Mouse (Mus musculus): ENCODE data around the gene Pkp4. TPM values are rescaled to one million over a fixed set of nuclear protein-coding genes. Genes with fewer than 3 reads are reported as not detected.

Gene Pkp4
- polyA plus RNA-seq, 1 experiment from 2014 or later = 17.7 TPM

GRCm38 (mm10) chr2:59217931-59218330 is 57.3 kb downstream of the Pkp4 start:
- Histone ChIP-seq H3K4me1 (replicated peaks; ENCODE audit: control insufficient read depth, insufficient read depth, low read length) (no peaks in the 10 kb centered on the region; the same call in 1 of the 2 replicates), H3K9me3 (ENCODE audit: control insufficient read depth, low read length) (no peaks in the 10 kb centered on the region), H3K27ac (ENCODE audit: low read depth, low read length) (no peak overlapping the region), H3K9ac (ENCODE audit: low read depth, low read length) (no peak overlapping the region), H3K4me2 (no peak overlapping the region), H3K4me3 (ENCODE audit: low read depth, low read length) (no peak overlapping the region), H3K36me3 (ENCODE audit: control insufficient read depth, insufficient read depth, low read length) (no peaks in the 10 kb centered on the region), H3K27me3 (replicated peaks; ENCODE audit: control insufficient read depth, insufficient read depth, low read length) (no peaks in the 10 kb centered on the region)
- ATAC-seq (replicated peaks; ENCODE audit: low FRiP score) (no peak), DNase-seq (ENCODE audit: low spot score) (no peak)
- WGBS = 84% methylated on average over 6 of the region's 6 CpGs

- DNase-seq (ENCODE audit: low spot score) (no peak), ATAC-seq (replicated peaks; ENCODE audit: low FRiP score) (no peak)
- no peaks in the 10 kb centered on the region for H3K9me3 ChIP-seq (ENCODE audit: control insufficient read depth, low read length)
- H3K4me2 ChIP-seq = no peak overlapping the region
- no peaks in the 10 kb centered on the region for H3K27me3 ChIP-seq (replicated peaks; ENCODE audit: control insufficient read depth, insufficient read depth, low read length)
- H3K27ac ChIP-seq (ENCODE audit: low read depth, low read length) = no peak overlapping the region
- no peaks in the 10 kb centered on the region; the same call in 1 of the 2 replicates for H3K4me1 ChIP-seq (replicated peaks; ENCODE audit: control insufficient read depth, insufficient read depth, low read length)
- no peak overlapping the region for H3K9ac ChIP-seq (ENCODE audit: low read depth, low read length)
- 73% methylated on average over 9 of the region's 9 CpGs for WGBS
- H3K36me3 ChIP-seq (ENCODE audit: control insufficient read depth, insufficient read depth, low read length) = no peaks in the 10 kb centered on the region
- H3K4me3 ChIP-seq (ENCODE audit: low read depth, low read length) = no peak overlapping the region
Observed at GRCm38 (mm10) chr2:59219997-59220789, 59.5 kb downstream of the Pkp4 start.

GRCm38 (mm10) chr2:59226383-59226782 is 65.7 kb downstream of the Pkp4 start:
- no peak for ATAC-seq (replicated peaks; ENCODE audit: low FRiP score)
- no peak overlapping the region for H3K4me2 ChIP-seq

GRCm38 (mm10) chr2:59227011-59227410 is 66.4 kb downstream of the Pkp4 start:
- H3K9ac ChIP-seq (ENCODE audit: low read depth, low read length) = no peak overlapping the region
- H3K4me3 ChIP-seq (ENCODE audit: low read depth, low read length) = no peak overlapping the region
- WGBS = 66% methylated on average over 3 of the region's 3 CpGs
- 0 out of 2 replicates have a peak, but pooled peaks cover 2% of the 10 kb centered on the region for H3K36me3 ChIP-seq (ENCODE audit: control insufficient read depth, insufficient read depth, low read length)
- H3K4me1 ChIP-seq (replicated peaks; ENCODE audit: control insufficient read depth, insufficient read depth, low read length) = no peaks in the 10 kb centered on the region; the same call in none of the 2 replicates
- H3K4me2 ChIP-seq = no peak overlapping the region
- H3K9me3 ChIP-seq (ENCODE audit: control insufficient read depth, low read length) = no peaks in the 10 kb centered on the region
- DNase-seq (ENCODE audit: low spot score) (no peak), ATAC-seq (replicated peaks; ENCODE audit: low FRiP score) (no peak)
- no peaks in the 10 kb centered on the region for H3K27me3 ChIP-seq (replicated peaks; ENCODE audit: control insufficient read depth, insufficient read depth, low read length)
- H3K27ac ChIP-seq (ENCODE audit: low read depth, low read length) = no peak overlapping the region

More at GRCm38 (mm10) chr2:59226383-59226782, 65.7 kb downstream of the Pkp4 start:
- Histone ChIP-seq H3K9me3 (ENCODE audit: control insufficient read depth, low read length) (no peaks in the 10 kb centered on the region), H3K4me3 (ENCODE audit: low read depth, low read length) (no peak overlapping the region), H3K4me1 (replicated peaks; ENCODE audit: control insufficient read depth, insufficient read depth, low read length) (no peaks in the 10 kb centered on the region; the same call in 1 of the 2 replicates), H3K36me3 (ENCODE audit: control insufficient read depth, insufficient read depth, low read length) (no peaks in the 10 kb centered on the region), H3K27ac (ENCODE audit: low read depth, low read length) (no peak overlapping the region), H3K9ac (ENCODE audit: low read depth, low read length) (no peak overlapping the region), H3K27me3 (replicated peaks; ENCODE audit: control insufficient read depth, insufficient read depth, low read length) (no peaks in the 10 kb centered on the region)
- no peak for DNase-seq (ENCODE audit: low spot score)
- WGBS = 91% methylated on average over 4 of the region's 4 CpGs

- Histone ChIP-seq H3K27me3 (replicated peaks; ENCODE audit: control insufficient read depth, insufficient read depth, low read length) (no peaks in the 10 kb centered on the region), H3K36me3 (ENCODE audit: control insufficient read depth, insufficient read depth, low read length) (0 out of 2 replicates have a peak, but pooled peaks cover 4% of the 10 kb centered on the region), H3K4me3 (ENCODE audit: low read depth, low read length) (no peak overlapping the region), H3K4me2 (no peak overlapping the region), H3K9ac (ENCODE audit: low read depth, low read length) (no peak overlapping the region), H3K9me3 (ENCODE audit: control insufficient read depth, low read length) (no peaks in the 10 kb centered on the region), H3K27ac (ENCODE audit: low read depth, low read length) (no peak overlapping the region), H3K4me1 (replicated peaks; ENCODE audit: control insufficient read depth, insufficient read depth, low read length) (no peaks in the 10 kb centered on the region; the same call in none of the 2 replicates)
- WGBS = 67% methylated on average over 8 of the region's 8 CpGs
- ATAC-seq (replicated peaks; ENCODE audit: low FRiP score) = no peak
- no peak for DNase-seq (ENCODE audit: low spot score)
Observed at GRCm38 (mm10) chr2:59227508-59228263, 67.0 kb downstream of the Pkp4 start.

GRCm38 (mm10) chr2:59229250-59229895 is 68.7 kb downstream of the Pkp4 start:
- Histone ChIP-seq H3K4me3 (ENCODE audit: low read depth, low read length) (no peak overlapping the region), H3K27me3 (replicated peaks; ENCODE audit: control insufficient read depth, insufficient read depth, low read length) (no peaks in the 10 kb centered on the region), H3K27ac (ENCODE audit: low read depth, low read length) (no peak overlapping the region), H3K4me1 (replicated peaks; ENCODE audit: control insufficient read depth, insufficient read depth, low read length) (no peaks in the 10 kb centered on the region; the same call in none of the 2 replicates), H3K9ac (ENCODE audit: low read depth, low read length) (no peak overlapping the region), H3K36me3 (ENCODE audit: control insufficient read depth, insufficient read depth, low read length) (0 out of 2 replicates have a peak, but pooled peaks cover 4% of the 10 kb centered on the region), H3K9me3 (ENCODE audit: control insufficient read depth, low read length) (no peaks in the 10 kb centered on the region), H3K4me2 (no peak overlapping the region)
- no peak for ATAC-seq (replicated peaks; ENCODE audit: low FRiP score)
- DNase-seq (ENCODE audit: low spot score) = no peak
- 87% methylated on average over 11 of the region's 11 CpGs for WGBS

- Histone ChIP-seq H3K4me3 (ENCODE audit: low read depth, low read length) (no peak overlapping the region), H3K27ac (ENCODE audit: low read depth, low read length) (no peak overlapping the region), H3K36me3 (ENCODE audit: control insufficient read depth, insufficient read depth, low read length) (0 out of 2 replicates have a peak, but pooled peaks cover 4% of the 10 kb centered on the region), H3K9ac (ENCODE audit: low read depth, low read length) (no peak overlapping the region), H3K9me3 (ENCODE audit: control insufficient read depth, low read length) (no peaks in the 10 kb centered on the region), H3K4me2 (no peak overlapping the region), H3K27me3 (replicated peaks; ENCODE audit: control insufficient read depth, insufficient read depth, low read length) (no peaks in the 10 kb centered on the region), H3K4me1 (replicated peaks; ENCODE audit: control insufficient read depth, insufficient read depth, low read length) (no peaks in the 10 kb centered on the region; the same call in none of the 2 replicates)
- 71% methylated on average over 9 of the region's 9 CpGs for WGBS
- ATAC-seq (replicated peaks; ENCODE audit: low FRiP score) = 0 out of 2 replicates have a peak, but pooled peaks have one; percentile 58
- no peak for DNase-seq (ENCODE audit: low spot score)
Observed at GRCm38 (mm10) chr2:59230656-59231055, 70.0 kb downstream of the Pkp4 start.

GRCm38 (mm10) chr2:59231514-59231913 is 70.9 kb downstream of the Pkp4 start:
- H3K36me3 ChIP-seq (ENCODE audit: control insufficient read depth, insufficient read depth, low read length) = 0 out of 2 replicates have a peak, but pooled peaks cover 4% of the 10 kb centered on the region
- no peak for DNase-seq (ENCODE audit: low spot score)
- no peak overlapping the region for H3K27ac ChIP-seq (ENCODE audit: low read depth, low read length)
- no peaks in the 10 kb centered on the region for H3K9me3 ChIP-seq (ENCODE audit: control insufficient read depth, low read length)
- WGBS = 76% methylated on average over 5 of the region's 5 CpGs
- no peaks in the 10 kb centered on the region for H3K27me3 ChIP-seq (replicated peaks; ENCODE audit: control insufficient read depth, insufficient read depth, low read length)
- no peak overlapping the region for H3K4me2 ChIP-seq
- no peak overlapping the region for H3K9ac ChIP-seq (ENCODE audit: low read depth, low read length)
- H3K4me1 ChIP-seq (replicated peaks; ENCODE audit: control insufficient read depth, insufficient read depth, low read length) = no peaks in the 10 kb centered on the region; the same call in none of the 2 replicates
- ATAC-seq (replicated peaks; ENCODE audit: low FRiP score) = no peak
- no peak overlapping the region for H3K4me3 ChIP-seq (ENCODE audit: low read depth, low read length)
